Mouse (Mus musculus) small intestine, adult 2 months (tissue): ENCODE results near the gene Cklf.

Source experiments
- CTCF ChIP-seq: fragments of 200-500 bp; IDR thresholded peaks from 2 replicates; pipeline ENCODE4 v1.5.1; 2012; ENCODE audit warnings: low read depth, mild to moderate bottlenecking, control low read depth, inconsistent platforms, low read length, moderate library complexity, mixed read lengths; ENCODE audit not compliant: insufficient replicate concordance, insufficient read length; ENCODE audit errors: extremely low read depth
- POLR2A ChIP-seq: fragments of 200-500 bp; IDR thresholded peaks from 2 replicates; pipeline ENCODE4 v1.6.1; 2012; ENCODE audit warnings: low read depth, mild to moderate bottlenecking, control low read depth, inconsistent platforms, low read length, moderate library complexity

GRCm38 (mm10) chr8:104219806-104220205 lies 30.9 kb upstream of the Cklf start:
- peak; percentile 92; the same call in 1 of the 2 replicates for TF ChIP-seq CTCF
- no peak for TF ChIP-seq POLR2A
